Mouse (Mus musculus) skeletal muscle tissue, adult 2 months (tissue): Measurements from ENCODE around the gene Sv2b.

Experiments used
- DNase-seq: peaks from one replicate; pipeline ENCODE4 v3.0.0-alpha.2; 2012; ENCODE audit warnings: low read depth, low spot score

Gene Sv2b

DNA sequence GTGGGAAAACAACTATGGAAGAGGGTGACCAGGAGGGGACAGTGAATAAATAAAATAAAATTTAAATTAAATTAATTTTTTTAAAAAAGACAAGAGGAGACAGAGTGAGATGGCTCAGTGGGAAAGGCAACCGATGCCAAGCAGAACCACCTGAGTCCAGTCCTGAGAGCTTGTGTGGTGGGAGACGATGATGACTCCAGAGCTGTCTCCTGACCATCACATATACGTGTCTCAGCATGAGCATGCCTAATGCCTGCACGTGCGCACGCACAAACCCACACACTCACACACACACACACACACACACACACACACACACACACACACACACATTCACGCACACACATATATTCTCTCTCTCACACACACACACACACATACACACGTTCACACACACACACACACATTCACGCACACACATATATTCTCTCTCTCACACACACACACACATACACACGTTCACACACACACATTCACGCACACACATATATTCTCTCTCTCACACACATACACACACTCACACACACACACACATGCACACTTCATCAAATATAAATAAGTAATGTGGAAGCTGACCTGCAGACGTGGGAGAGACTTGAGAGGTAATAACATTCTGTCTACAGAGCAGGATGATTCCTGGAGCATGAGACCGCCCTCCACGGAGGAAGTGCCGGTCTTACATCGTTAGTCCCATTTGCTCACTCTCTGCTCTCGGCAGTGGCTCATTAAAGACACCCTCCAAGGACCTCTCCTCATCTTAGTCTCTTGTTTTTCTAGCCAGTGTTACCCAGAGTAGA, 206.3 kb downstream of the Sv2b start:
- no peak for DNase-seq

DNA sequence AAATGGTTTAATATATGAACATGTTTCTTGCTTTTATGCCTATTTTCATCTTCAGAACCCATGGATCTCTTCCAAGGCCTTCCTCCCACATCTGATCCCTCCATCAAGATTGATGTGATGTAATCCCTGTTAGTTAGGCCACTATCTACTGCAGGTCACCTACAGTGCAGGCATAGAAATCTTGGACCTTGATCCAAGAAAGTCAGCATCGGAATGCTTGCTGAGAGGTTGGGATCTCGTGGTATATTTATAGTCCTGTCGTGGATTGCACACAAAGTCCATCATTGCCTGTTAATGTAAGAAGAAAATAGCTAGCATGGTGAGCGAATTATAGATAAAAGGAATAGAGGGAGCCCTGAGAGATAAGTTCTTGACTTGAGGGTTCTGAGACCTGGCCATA, 223.6 kb downstream of the Sv2b start:
- no peak for DNase-seq

DNA sequence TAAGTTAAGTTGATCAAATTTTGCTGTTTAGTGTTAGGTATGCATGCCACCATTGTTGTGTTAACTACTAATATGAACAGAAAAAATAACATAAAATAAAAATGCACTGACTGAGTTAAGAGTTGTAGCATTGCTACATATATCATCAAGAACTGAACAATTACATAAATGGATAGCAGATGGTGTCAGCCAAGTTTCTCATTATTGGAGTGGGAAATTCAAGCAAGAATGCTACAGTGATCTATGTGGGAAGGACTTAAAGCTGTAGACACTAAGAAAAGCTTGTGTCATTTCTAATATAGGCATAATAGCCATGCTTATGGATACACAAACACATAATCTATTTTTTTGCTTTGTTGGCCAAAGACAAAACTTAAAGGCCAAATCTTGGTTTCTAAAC, 228.9 kb downstream of the Sv2b start:
- no peak for DNase-seq

DNA sequence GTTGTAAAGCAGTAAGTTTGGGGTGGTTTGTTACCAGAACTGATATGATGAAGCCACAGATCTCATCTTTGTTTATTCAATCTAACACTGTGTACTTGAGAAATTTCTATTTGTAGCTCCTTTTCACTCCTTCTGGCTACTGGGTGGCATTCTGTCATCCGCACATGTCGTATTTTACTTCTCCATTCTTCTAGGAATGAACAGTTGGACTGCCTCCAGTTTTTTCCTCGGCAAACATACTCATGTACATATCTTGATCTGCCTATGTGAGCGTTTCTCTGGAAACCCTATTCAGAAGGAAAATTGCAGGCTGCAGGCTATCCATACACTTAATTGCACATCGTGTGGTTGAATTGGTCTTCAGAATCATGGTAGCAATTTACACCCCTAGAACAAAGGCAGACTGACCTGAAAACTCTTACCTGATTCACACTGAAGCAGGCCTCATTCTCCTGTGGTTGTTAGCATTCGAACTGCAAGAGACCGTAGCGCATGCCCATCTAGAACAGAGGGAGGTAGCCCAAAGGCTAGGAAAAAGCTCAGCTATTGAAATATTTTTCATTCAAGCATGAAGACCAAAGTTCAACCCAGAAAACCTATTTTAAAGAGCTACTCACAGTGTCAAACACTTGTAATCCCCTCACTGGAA, 231.4 kb downstream of the Sv2b start:
- no peak for DNase-seq
